Mouse (Mus musculus) retina, postnatal 1 day (tissue): ENCODE results near the gene Gpr18.

ENCODE experiments used
- DNase-seq: peaks from one replicate; pipeline ENCODE4 v3.0.0-alpha.2; 2012

Gpr18 gene

GRCm38 (mm10) chr14:121920511-121921124, 5.0 kb upstream of the Gpr18 start:
- DNase-seq: no peak

- peak; percentile 17 for DNase-seq
Observed at GRCm38 (mm10) chr14:121919752-121920151, 4.2 kb upstream of the Gpr18 start.

DNA sequence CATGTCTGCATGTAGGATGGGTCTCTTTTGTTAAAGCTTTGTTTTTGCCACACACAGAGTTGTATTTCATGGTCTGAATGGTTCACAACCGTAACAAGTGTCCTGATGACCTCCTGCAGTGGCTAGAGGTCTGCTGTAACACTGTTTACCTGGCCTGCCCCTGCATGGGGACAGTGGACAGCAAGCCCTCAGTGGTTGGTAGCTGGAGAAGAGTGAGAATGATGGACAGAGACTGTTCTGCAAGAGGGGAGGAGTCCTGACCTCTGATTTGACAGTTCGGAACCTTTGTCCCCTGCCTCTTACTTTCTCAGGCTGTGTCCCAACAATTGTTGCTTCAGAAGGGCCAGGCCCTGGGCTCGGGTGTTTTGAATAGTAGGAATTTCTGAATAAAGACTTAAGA, 2.7 kb upstream of the Gpr18 start:
- no peak for DNase-seq

DNA sequence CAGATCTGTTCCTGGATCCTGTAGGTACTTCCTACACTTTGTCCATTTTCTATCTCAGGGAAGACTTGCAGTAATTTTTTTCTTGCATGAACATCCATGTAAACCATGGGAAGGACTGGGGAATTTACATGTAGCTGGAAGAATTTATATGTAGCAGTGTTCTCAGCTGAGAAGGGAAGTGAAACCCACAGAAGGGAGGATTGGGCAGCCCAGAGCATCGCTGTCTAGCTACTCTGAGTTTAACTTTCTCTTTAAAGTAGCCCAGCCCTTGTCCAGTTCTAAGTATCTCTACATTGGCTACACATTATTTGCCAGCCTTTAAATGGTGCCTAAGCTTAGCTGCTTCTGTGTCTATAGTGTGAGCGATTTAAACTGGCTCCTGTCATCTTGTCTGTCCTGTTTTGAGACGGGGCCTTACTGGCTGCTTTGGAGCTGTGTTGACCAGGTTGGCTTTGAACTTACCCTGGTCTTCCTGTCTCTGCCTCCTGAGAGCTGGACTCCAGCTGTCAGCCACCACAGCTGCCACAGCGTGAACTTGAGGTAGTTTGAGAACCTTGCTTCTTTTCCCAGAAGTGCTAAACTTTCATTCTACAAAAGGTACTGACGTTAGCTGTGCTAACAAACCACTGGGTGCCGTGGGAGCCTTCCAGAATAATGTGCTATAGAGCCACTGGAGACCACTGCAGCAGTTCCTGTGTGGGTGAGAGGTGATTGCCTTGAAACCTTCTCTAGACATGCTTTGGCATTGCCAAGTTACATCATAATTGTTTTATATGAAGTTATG, 922 bp upstream of the Gpr18 start:
- no peak for DNase-seq

- no peak for DNase-seq
Observed at GRCm38 (mm10) chr14:121915143-121915542, 438 bp downstream of the Gpr18 start.

GRCm38 (mm10) chr14:121912501-121912900, 3.1 kb downstream of the Gpr18 start:
- DNase-seq: no peak

DNA sequence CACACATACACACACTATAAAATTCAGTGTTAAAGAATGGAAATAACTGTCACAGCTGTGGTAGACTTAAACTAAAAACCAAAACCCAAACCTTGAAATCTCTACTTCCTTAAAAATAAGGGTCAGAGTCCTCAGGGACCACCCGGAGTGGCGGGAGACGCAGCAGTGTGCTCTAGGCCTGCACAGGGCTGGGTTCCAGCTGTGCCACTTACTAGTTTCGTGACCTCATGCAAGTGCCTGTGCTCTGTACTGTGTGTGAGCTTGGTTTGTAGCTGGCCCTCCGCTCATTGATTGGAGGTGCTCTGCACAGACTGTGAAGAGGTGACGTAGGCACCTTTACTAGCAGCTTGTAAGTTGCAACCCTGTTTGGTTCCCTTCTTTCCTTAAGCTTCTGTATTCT, 5.7 kb downstream of the Gpr18 start:
- DNase-seq: no peak

DNA sequence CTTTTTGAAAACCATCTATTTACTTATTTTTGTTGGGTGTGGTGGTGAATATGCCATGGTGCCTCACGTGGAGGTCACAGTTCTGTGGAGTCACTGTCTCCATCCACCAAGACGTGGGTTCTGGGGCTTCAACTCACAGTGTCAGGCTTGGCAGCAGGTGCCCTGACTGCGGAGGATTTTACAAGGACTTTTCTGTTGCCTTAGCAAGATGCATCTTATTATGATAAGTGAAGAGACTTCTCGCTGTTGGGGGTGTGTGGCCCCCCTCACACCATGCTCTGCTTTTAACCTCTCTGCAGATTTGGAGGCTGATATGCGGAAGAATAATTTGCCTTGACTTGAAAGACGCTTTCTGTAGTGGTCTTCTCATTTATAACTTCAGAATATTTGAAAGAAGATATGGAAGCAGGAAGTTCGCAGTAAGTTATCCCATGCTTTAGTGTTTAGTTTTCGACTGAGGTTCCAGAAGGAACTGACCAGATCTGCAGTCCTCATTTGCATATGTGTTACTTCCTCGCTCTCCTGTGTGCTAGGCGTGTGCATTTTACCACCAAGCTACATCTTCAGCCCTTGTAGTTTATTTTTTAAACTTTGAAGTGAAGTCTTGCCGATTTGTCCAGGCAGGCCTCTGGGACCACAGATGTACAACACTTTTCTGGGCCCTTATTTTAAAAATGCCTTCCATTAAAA, 8.4 kb downstream of the Gpr18 start:
- DNase-seq: no peak

DNA sequence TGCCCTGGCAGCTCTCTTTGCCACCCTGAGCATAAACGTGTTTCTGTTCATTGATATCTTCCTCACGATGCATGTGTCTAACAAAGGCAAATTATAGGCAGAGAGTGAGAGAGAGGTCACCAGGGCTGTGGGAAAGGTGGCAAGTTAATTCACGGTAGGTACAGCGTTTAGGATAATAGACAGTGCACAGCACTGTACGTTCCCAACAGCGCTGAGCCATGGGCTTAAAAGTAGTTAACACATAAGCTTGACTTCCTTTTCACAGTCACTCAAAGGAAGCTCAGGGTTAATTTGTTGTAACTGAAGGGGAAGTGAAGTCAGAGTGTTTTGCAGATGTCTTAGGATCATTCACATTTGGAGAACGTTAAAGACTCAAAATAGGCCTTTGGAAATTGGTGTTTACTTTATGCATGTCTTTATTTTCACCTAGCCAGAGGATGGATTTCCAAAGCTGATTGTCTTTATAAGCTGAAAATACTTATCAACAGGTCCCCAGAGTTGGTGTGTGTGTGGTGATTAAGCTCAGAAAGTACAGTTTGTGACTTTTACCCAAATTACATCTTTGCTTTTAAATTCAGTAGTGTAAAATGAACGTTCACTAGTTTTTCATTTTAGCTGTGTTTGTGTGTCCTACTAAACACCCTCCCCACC, 9.1 kb downstream of the Gpr18 start:
- DNase-seq: no peak

DNA sequence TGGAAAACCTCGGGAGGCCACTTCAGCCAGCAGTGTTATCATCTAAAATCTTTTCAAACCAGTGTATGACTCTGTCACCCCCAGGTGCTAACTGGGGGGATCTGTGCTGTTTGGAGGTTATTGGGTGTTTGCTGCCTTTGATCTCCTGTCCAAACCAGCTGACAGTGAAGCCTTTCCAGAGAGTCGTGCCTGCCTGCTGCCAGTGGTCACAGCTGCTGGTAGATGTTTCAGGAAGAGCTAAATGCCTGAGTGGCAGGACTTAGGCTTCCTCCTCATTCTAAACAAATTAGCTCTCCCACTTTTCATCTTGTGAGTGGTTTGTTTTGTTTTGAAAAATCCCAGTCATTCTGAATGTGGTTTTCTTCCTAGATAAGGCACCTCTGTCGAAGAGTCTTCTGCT, 10.8 kb downstream of the Gpr18 start:
- DNase-seq: no peak

- DNase-seq: no peak
Observed at GRCm38 (mm10) chr14:121903381-121903876, 12.2 kb downstream of the Gpr18 start.

DNA sequence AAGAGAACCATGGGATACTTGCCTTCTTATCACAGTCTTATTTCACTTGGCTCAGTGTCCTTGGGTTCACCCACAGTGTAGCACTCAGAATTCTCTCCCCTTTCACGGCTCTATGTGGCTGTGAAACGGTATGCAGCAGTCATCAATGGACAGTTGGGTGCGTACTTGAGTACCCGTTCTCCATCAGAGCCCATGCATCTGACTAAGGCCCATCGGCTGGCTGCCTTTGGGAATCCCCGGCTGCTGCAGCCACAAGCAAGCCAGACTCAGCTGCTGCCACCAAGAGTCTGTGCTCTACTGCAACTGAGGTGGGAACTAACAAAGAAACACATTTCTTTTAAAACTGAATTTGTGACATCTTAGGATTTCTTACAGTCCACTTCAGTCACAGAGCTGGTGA, 14.1 kb downstream of the Gpr18 start:
- DNase-seq: no peak

- DNase-seq: no peak
Observed at GRCm38 (mm10) chr14:121899071-121899470, 16.5 kb downstream of the Gpr18 start.

- no peak for DNase-seq
Observed at GRCm38 (mm10) chr14:121898509-121898908, 17.1 kb downstream of the Gpr18 start.

GRCm38 (mm10) chr14:121897773-121898172, 17.8 kb downstream of the Gpr18 start:
- DNase-seq: no peak

GRCm38 (mm10) chr14:121896126-121897090, 19.2 kb downstream of the Gpr18 start:
- no peak for DNase-seq

DNA sequence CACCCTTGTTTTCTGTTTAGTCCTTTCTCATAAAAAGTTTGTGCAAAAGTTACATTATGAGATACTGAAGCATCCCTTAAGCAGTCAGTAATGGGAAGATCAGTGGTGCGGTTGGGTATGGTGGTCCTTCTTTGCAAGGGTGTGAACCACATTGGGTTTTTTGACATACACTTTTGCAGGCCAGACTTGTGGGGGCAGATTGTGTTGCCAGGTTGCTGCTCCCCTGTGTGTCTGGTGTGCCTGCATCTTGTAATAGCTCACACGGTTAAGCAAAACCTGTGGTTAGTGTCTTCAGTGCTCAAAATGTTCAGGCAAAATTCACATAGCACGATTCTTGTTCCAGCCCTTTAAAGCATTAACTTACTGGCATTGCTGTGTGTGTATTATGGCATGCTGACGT, 20.3 kb downstream of the Gpr18 start:
- no peak for DNase-seq

DNA sequence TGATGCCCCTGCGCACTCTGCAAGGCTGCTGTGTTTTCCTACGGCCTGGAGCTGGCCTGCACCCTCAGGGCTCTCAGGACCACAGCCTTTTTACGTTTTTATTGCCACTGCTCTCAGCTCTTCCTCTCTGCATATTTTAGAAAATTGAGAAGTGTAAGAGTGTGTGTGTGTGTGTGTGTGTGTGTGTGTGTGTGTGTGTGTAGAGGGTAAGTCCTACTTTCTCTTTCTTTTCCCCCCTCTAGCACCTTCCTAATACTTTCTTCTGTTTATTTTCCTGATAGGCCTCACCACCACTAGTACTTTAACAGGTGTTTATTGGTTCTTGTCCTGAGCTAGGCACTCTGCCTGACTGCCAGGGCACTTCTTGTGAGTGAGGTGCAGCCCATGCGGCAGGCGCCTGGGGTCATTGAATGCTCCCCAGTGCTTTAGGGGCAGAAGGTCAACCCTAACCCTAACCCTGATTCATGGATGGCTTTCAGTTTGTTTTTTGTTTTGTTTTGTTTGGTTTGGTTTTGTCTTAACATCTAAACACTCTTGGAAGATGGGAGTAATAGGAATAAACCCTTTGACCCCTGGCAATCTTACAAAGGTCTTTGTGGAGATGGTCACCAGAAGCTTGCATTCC, 21.0 kb downstream of the Gpr18 start:
- DNase-seq: no peak

DNA sequence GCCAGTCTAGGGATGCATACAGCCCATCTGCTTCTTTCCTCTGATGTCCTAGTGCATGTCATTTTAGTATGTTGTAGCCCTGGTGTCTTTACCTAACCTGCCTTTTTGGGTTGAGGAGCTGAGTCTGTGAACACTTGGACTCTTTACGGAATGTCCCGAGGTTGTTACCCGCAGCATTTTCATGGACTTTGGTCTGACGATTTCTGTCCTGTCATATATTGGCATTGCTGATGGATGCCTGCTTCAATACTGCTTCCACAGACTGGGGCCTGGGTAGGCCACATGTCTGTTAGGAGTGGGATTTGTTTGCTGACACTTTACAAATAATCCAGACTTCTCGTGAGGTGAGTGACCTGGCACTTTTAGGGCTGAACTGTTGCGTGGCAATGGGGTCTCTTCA, 21.8 kb downstream of the Gpr18 start:
- DNase-seq: no peak

DNA sequence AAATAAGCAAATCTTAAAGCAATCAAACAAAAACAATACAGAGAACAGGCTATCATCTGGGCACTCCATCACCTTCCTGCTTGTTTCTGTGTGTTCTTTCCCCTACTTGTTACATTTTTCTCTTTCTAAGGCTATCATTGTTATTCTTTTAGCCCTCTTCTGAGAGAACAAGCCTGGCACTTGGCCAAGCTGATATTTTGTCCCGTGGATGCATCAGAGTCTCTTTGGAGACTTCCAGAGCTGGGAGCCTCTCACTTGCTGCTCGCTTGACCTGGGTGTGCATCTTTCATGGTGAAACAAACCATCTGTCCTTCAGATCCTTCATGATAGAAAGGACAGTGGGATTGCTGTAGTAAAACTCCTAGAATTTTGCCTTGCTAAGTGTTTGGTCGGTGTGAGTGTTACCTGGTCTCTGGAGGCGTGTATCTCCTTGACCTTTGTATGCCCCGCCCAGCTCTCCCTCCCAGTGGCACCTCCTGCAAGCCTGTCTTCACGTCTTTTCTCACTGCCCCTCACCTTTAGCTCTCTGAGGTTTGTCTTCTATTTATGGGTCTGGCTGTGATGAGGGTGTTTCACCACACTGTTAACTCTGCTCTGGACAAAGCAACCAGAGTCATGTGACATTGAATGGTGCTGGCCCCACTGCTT, 31.3 kb downstream of the Gpr18 start:
- DNase-seq: no peak

- no peak for DNase-seq
Observed at GRCm38 (mm10) chr14:121881211-121881610, 34.4 kb downstream of the Gpr18 start.
